Mouse (Mus musculus) thymus, postnatal 10 days (tissue): ENCODE measurements around the gene Phkg1.
"Not testable (repeated sequence)": the region's sequence is repeated elsewhere in the genome, so short reads cannot be mapped to it uniquely, and the experiment has no call there.

Experiments
- DNase-seq, 2 experiments: peaks; one replicate each; pipeline ENCODE4 v3.0.0; 2021; ENCODE audit warnings: low spot score in 2 of 2

Phkg1 gene

GRCm38 (mm10) chr5:129898449-129898848, at the start of gene Phkg1:
Gene Phkg1, minus strand, starts transcription at chr5:129898549.
- DNase-seq, result no peak

GRCm38 (mm10) chr5:129947528-129948033, 49.2 kb upstream of the Phkg1 start:
- DNase-seq, result no peak

GRCm38 (mm10) chr5:129943402-129943801, 45.1 kb upstream of the Phkg1 start:
- no peak for DNase-seq

GRCm38 (mm10) chr5:129942073-129942939, 44.0 kb upstream of the Phkg1 start:
- peak; percentile 37 to 50 for DNase-seq

- DNase-seq, result peak; percentile 97 to 99
Measured at GRCm38 (mm10) chr5:129941495-129942045, 43.2 kb upstream of the Phkg1 start, which contains the start of gene Vkorc1l1. Gene Vkorc1l1, plus strand, starts transcription at chr5:129941970.

GRCm38 (mm10) chr5:129940736-129941494, 42.6 kb upstream of the Phkg1 start:
- no peak for DNase-seq

GRCm38 (mm10) chr5:129940281-129940680, 41.9 kb upstream of the Phkg1 start:
- no peak for DNase-seq

GRCm38 (mm10) chr5:129936941-129937340, 38.6 kb upstream of the Phkg1 start:
- no peak for DNase-seq

GRCm38 (mm10) chr5:129929924-129930855, 31.8 kb upstream of the Phkg1 start:
- DNase-seq, result no peak

GRCm38 (mm10) chr5:129925933-129926332, 27.6 kb upstream of the Phkg1 start:
- DNase-seq, result no peak

- DNase-seq, result no peak
Measured at GRCm38 (mm10) chr5:129924820-129925452, 26.6 kb upstream of the Phkg1 start.

GRCm38 (mm10) chr5:129921972-129922371, 23.6 kb upstream of the Phkg1 start:
- no peak for DNase-seq

- DNase-seq, result no peak
Measured at GRCm38 (mm10) chr5:129919320-129919719, 21.0 kb upstream of the Phkg1 start.

- no peak for DNase-seq
Measured at GRCm38 (mm10) chr5:129918752-129919151, 20.4 kb upstream of the Phkg1 start.

- DNase-seq, result no peak
Measured at GRCm38 (mm10) chr5:129918065-129918651, 19.8 kb upstream of the Phkg1 start.

- not testable (repeated sequence) for DNase-seq
Measured at GRCm38 (mm10) chr5:129915491-129915890, 17.1 kb upstream of the Phkg1 start.

GRCm38 (mm10) chr5:129914024-129914423, 15.7 kb upstream of the Phkg1 start:
- DNase-seq, result peak in 1 of 2 experiments; percentile 38

- DNase-seq, result no peak
Measured at GRCm38 (mm10) chr5:129909591-129909990, 11.2 kb upstream of the Phkg1 start.

- DNase-seq, result no peak
Measured at GRCm38 (mm10) chr5:129909147-129909546, 10.8 kb upstream of the Phkg1 start.
